Mouse (Mus musculus): ENCODE data around the gene Rbm44. TPM values are rescaled to one million over a fixed set of nuclear protein-coding genes. Genes with fewer than 3 reads are reported as not detected.

The Rbm44 gene
- total and polyA plus RNA-seq, 3 experiments: not detected

GRCm38 (mm10) chr1:91209343-91209742, 64.5 kb downstream of the Rbm44 start:
- Histone ChIP-seq H3K79me2 (ENCODE audit: control insufficient read depth, insufficient read depth, low read length, poor library complexity) (no peaks in the 10 kb centered on the region), H3K9ac (ENCODE audit: control insufficient read depth, low read depth, low read length, poor library complexity, severe bottlenecking) (no peak overlapping the region), H3K27ac (ENCODE audit: control insufficient read depth, low read depth, low read length) (no peak overlapping the region), H3K27me3 (ENCODE audit: control insufficient read depth in 1 of 2, insufficient read depth in 2 of 2, low read length in 2 of 2) (no peaks in the 10 kb centered on the region), H3K4me3 (ENCODE audit: control insufficient read depth in 1 of 2, insufficient read depth in 1 of 2, low read depth in 2 of 2, low read length in 2 of 2) (no peak overlapping the region), H3K4me1 (ENCODE audit: control insufficient read depth in 1 of 2, insufficient read depth in 2 of 2, low read length in 2 of 2) (0 out of 4 replicates have a peak, but pooled peaks cover 0 to 5% of the 10 kb centered on the region in 2 experiments), H3K9me3 (replicated peaks; ENCODE audit: insufficient read depth, low read length) (no peaks in the 10 kb centered on the region), H3K36me3 (ENCODE audit: control insufficient read depth in 1 of 2, insufficient read depth in 2 of 2, low read length in 2 of 2) (no peaks in the 10 kb centered on the region)
- no peak for DNase-seq (ENCODE audit: low read depth, low spot score)
- TF ChIP-seq USF1 (IDR thresholded peaks at IDR 0.05; ENCODE audit: low read depth, low read length): no peak
- no peak for TF ChIP-seq NELFE (IDR thresholded peaks at IDR 0.05; ENCODE audit: low read depth, low read length)
- no peak for TF ChIP-seq SIN3A (IDR thresholded peaks at IDR 0.05; ENCODE audit: low read length)
- TF ChIP-seq ETS1 (IDR thresholded peaks at IDR 0.05; ENCODE audit: low read depth, low read length): no peak
- no peak for TF ChIP-seq GABPA (IDR thresholded peaks at IDR 0.05; ENCODE audit: low read depth, low read length)
- TF ChIP-seq TAL1 (IDR thresholded peaks at IDR 0.05; ENCODE audit: low read length): no peak
- no peak for TF ChIP-seq ZNF384 (IDR thresholded peaks at IDR 0.05; ENCODE audit: low read depth, low read length)
- TF ChIP-seq CHD2 (IDR thresholded peaks at IDR 0.05; ENCODE audit: low read length): no peak
- no peak for TF ChIP-seq MAFK (IDR thresholded peaks at IDR 0.05; ENCODE audit: borderline replicate concordance, low read depth, low read length)
- TF ChIP-seq CHD1 (IDR thresholded peaks at IDR 0.05; ENCODE audit: low read depth, low read length): no peak
- TF ChIP-seq TBP (IDR thresholded peaks at IDR 0.05; ENCODE audit: low read depth, low read length): no peak
- TF ChIP-seq USF2 (IDR thresholded peaks at IDR 0.05; ENCODE audit: borderline replicate concordance in 1 of 2, insufficient read depth in 1 of 2, low read depth in 1 of 2, low read length in 2 of 2): no peak
- TF ChIP-seq RCOR1 (IDR thresholded peaks at IDR 0.05; ENCODE audit: low read depth, low read length): no peak

DNA sequence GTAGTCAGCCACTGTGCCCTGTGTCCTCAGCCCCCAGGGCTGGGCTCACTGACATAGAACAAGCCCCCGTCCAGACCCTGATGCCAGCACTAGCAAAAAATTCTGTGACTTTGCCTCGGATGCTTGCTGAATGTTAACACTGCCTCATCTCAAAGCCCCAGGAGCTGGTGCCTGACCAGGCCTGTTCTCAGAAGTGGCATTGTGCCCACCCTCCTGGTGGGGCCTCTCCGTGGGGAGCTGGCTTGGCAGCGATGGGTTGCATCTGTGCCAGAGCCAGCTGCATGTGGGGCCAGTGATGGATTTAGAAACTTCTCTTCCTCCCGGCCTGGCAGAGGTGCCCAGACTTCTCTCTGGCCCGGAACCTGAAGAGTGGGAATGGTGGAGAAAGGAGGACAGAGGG, 64.9 kb downstream of the Rbm44 start:
- H3K4me3 ChIP-seq (ENCODE audit: control insufficient read depth in 1 of 2, insufficient read depth in 1 of 2, low read depth in 2 of 2, low read length in 2 of 2): no peak overlapping the region
- DNase-seq (ENCODE audit: low read depth, low spot score): no peak
- no peak overlapping the region for H3K27ac ChIP-seq (ENCODE audit: control insufficient read depth, low read depth, low read length)
- H3K36me3 ChIP-seq (ENCODE audit: control insufficient read depth in 1 of 2, insufficient read depth in 2 of 2, low read length in 2 of 2): no peaks in the 10 kb centered on the region
- H3K79me2 ChIP-seq (ENCODE audit: control insufficient read depth, insufficient read depth, low read length, poor library complexity): no peaks in the 10 kb centered on the region
- H3K27me3 ChIP-seq (ENCODE audit: control insufficient read depth in 1 of 2, insufficient read depth in 2 of 2, low read length in 2 of 2): no peaks in the 10 kb centered on the region
- H3K9ac ChIP-seq (ENCODE audit: control insufficient read depth, low read depth, low read length, poor library complexity, severe bottlenecking): no peak overlapping the region
- H3K4me1 ChIP-seq (ENCODE audit: control insufficient read depth in 1 of 2, insufficient read depth in 2 of 2, low read length in 2 of 2): 0 out of 4 replicates have a peak, but pooled peaks cover 0 to 5% of the 10 kb centered on the region in 2 experiments
- TF ChIP-seq MYC (IDR thresholded peaks at IDR 0.05; ENCODE audit: low read depth, low read length) (no peak), ZMIZ1 (IDR thresholded peaks at IDR 0.05; ENCODE audit: low read depth, low read length) (no peak)
- H3K9me3 ChIP-seq (replicated peaks; ENCODE audit: insufficient read depth, low read length): no peaks in the 10 kb centered on the region

DNA sequence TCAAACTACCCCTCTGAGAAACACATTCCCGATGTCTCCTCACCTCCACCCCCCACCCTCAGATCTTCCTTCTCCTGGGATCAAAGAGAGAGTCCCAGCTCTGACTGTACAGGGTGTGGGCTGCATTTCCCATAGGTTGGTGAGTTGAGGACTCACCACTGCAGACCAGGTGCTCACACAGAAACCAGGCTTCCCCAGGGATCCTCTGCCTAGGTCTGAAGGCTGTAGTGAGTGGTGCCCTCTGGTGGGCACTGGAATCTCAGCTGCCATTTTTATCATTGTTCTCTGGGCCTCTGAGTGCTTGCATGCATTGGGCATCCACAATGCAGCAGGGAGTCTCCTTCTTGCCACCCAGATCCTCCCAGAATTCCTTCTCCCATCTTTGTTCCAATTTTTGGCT, 66.2 kb downstream of the Rbm44 start:
- Histone ChIP-seq H3K27ac (ENCODE audit: control insufficient read depth, low read depth, low read length) (no peak overlapping the region), H3K9ac (ENCODE audit: control insufficient read depth, low read depth, low read length, poor library complexity, severe bottlenecking) (no peak overlapping the region), H3K79me2 (ENCODE audit: control insufficient read depth, insufficient read depth, low read length, poor library complexity) (no peaks in the 10 kb centered on the region), H3K4me3 (ENCODE audit: control insufficient read depth in 1 of 2, insufficient read depth in 1 of 2, low read depth in 2 of 2, low read length in 2 of 2) (no peak overlapping the region), H3K4me1 (ENCODE audit: control insufficient read depth in 1 of 2, insufficient read depth in 2 of 2, low read length in 2 of 2) (peaks cover 1 to 9% of the 10 kb centered on the region in 2 experiments), H3K9me3 (replicated peaks; ENCODE audit: insufficient read depth, low read length) (no peaks in the 10 kb centered on the region), H3K27me3 (ENCODE audit: control insufficient read depth in 1 of 2, insufficient read depth in 2 of 2, low read length in 2 of 2) (no peaks in the 10 kb centered on the region), H3K36me3 (ENCODE audit: control insufficient read depth in 1 of 2, insufficient read depth in 2 of 2, low read length in 2 of 2) (peaks cover 0 to 4% of the 10 kb centered on the region in 2 experiments; a peak in 2 of 4 replicates)
- TF ChIP-seq SMC3 (IDR thresholded peaks at IDR 0.05; ENCODE audit: low read depth, low read length) (peak; percentile 97), MYB (IDR thresholded peaks at IDR 0.05; ENCODE audit: low read depth, low read length) (no peak), NELFE (IDR thresholded peaks at IDR 0.05; ENCODE audit: low read depth, low read length) (no peak), TCF12 (IDR thresholded peaks at IDR 0.05; ENCODE audit: low read depth, low read length) (no peak), JUND (IDR thresholded peaks at IDR 0.05; ENCODE audit: low read depth, low read length) (no peak), POLR2A (IDR thresholded peaks at IDR 0.05; ENCODE audit: control insufficient read depth in 1 of 2, insufficient read depth in 1 of 2, low read depth in 1 of 2, low read length in 2 of 2, poor library complexity in 1 of 2) (no peak), ZC3H11A (IDR thresholded peaks at IDR 0.05; ENCODE audit: low read depth, low read length) (peak; percentile 81), CTCF (IDR thresholded peaks at IDR 0.05 in 2 of 3, conservative IDR thresholded peaks at IDR 0.05 in 1 of 3; ENCODE audit: control insufficient read depth in 1 of 3, insufficient read depth in 1 of 3, low read depth in 2 of 3, low read length in 3 of 3, poor library complexity in 1 of 3, severe bottlenecking in 1 of 3) (peak; percentile 83 to 93 (median 86)), CHD2 (IDR thresholded peaks at IDR 0.05; ENCODE audit: low read length) (no peak), MAZ (IDR thresholded peaks at IDR 0.05; ENCODE audit: low read depth, low read length) (no peak), RAD21 (IDR thresholded peaks at IDR 0.05; ENCODE audit: low read depth, low read length) (peak; percentile 79), MYC (IDR thresholded peaks at IDR 0.05; ENCODE audit: low read depth, low read length) (no peak)
- peak; percentile 71 for DNase-seq (ENCODE audit: low read depth, low spot score)
